Mouse (Mus musculus): ENCODE data around the gene Ergic3.

GRCm38 (mm10) chr2:155991863-155992321 is 16.0 kb upstream of the Ergic3 start:
- TF ChIP-seq CTCF (IDR thresholded peaks at IDR 0.05; ENCODE audit: low read depth) (0 out of 2 replicates have a peak, but pooled peaks have one; percentile 7), EP300 (IDR thresholded peaks at IDR 0.05; ENCODE audit: low read depth) (no peak)

Data from liver, postnatal 0 days (tissue).